Mouse (Mus musculus): ENCODE measurements around the gene Krtap13. TPM values are rescaled to one million over a fixed set of nuclear protein-coding genes. Genes with fewer than 3 reads are reported as not detected.
"Not testable (repeated sequence)": the region's sequence is repeated elsewhere in the genome, so short reads cannot be mapped to it uniquely, and the experiment has no call there.

Krtap13 gene
- not detected in 2 replicates for polyA plus RNA-seq (2015; fragmentation: Nextera tagmentation; extraction: Ambion mirVana)

GRCm38 (mm10) chr16:88751535-88751934 is at the start of gene Krtap13:
Krtap13 (minus strand) TSS chr16:88751635.
- not testable (repeated sequence) for H3K4me3 ChIP-seq; H3K4me2 ChIP-seq; H3K27me3 ChIP-seq (replicated peaks); H3K9me3 ChIP-seq; H3K4me1 ChIP-seq; H3K9ac ChIP-seq; H3K27ac ChIP-seq (replicated peaks); ATAC-seq (ENCODE audit: extremely low read depth, insufficient number of reproducible peaks, low FRiP score, low TSS enrichment); H3K36me3 ChIP-seq
- WGBS, result 74% methylated on average over 3 of the region's 3 CpGs

DNA sequence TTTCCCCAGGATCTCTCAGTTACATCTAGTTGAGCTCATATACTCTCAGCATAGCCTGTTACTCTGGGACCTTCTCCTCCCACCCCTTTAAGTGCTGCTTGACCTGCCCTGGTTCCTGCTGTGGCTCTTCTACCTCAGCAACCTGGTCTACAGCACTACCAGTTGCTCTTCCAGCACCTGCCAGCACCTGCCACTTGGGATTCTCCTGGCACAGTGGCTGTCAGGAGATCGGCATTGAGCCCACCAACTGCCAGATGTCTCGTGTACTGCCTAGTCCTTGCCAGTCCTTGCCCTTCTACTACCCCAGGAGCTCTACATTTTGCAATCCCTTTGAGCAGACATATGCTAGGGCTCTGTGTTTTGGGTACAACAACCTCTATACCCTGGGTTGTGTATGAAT is 35.4 kb upstream of the Krtap13 start:
- Histone ChIP-seq H3K4me1 (no peaks in the 10 kb centered on the region), H3K4me3 (no peak overlapping the region), H3K4me2 (no peak overlapping the region), H3K9me3 (no peaks in the 10 kb centered on the region), H3K36me3 (no peaks in the 10 kb centered on the region), H3K9ac (no peak overlapping the region), H3K27ac (replicated peaks) (no peak overlapping the region), H3K27me3 (replicated peaks) (no peaks in the 10 kb centered on the region)
- no peak for ATAC-seq (ENCODE audit: extremely low read depth, insufficient number of reproducible peaks, low FRiP score, low TSS enrichment)
- WGBS, result 55% methylated on average over 2 of the region's 2 CpGs

DNA sequence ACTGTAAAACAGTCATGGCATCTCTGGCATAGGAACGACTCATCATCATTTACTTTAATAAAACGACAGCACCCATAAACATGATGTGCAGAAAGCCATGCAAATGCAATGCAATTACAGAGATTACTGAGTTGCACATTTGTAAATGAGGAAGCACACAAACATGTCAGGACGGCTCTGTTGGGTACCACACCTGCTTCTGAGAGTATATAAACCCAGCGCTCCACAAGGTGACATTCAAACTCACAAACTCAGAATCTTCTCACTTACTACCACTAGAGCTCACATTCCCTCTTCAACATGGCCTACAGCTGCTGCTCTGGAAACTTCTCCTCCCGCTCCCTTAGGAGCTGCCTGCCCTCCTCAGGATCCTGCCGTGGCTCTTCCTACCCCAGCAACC is 26.2 kb upstream of the Krtap13 start, which contains the start of gene Gm5965:
Gene Gm5965 (plus strand): TSS at position 301 of the 400 bp plus-strand sequence.
- Histone ChIP-seq H3K9me3 (no peaks in the 10 kb centered on the region), H3K9ac (no peak within 1 kb of the TSS), H3K4me2 (no peak within 1 kb of the TSS), H3K36me3 (no peaks in the 10 kb centered on the region), H3K27ac (replicated peaks) (no peak within 1 kb of the TSS), H3K4me1 (no peaks in the 10 kb centered on the region), H3K27me3 (replicated peaks) (no peaks in the 10 kb centered on the region), H3K4me3 (no peak within 1 kb of the TSS)
- no peak for ATAC-seq (ENCODE audit: extremely low read depth, insufficient number of reproducible peaks, low FRiP score, low TSS enrichment)
- 67% methylated on average over 5 of the region's 6 CpGs for WGBS

GRCm38 (mm10) chr16:88774106-88774505 is 22.7 kb upstream of the Krtap13 start, which contains the start of gene 2310057N15Rik:
2310057N15Rik (minus strand) TSS chr16:88774206.
- Histone ChIP-seq H3K4me2 (no peak within 1 kb of the TSS), H3K27me3 (replicated peaks) (no peaks in the 10 kb centered on the region)
- WGBS, result 72% methylated on average over 2 of the region's 2 CpGs

GRCm38 (mm10) chr16:88758547-88758946 is 7.1 kb upstream of the Krtap13 start, which contains the start of gene 2310034C09Rik:
2310034C09Rik (plus strand) TSS chr16:88758847.
- ATAC-seq (ENCODE audit: extremely low read depth, insufficient number of reproducible peaks, low FRiP score, low TSS enrichment); H3K27me3 ChIP-seq (replicated peaks); H3K4me3 ChIP-seq; H3K27ac ChIP-seq (replicated peaks); H3K4me2 ChIP-seq; H3K9ac ChIP-seq; H3K36me3 ChIP-seq; H3K9me3 ChIP-seq; H3K4me1 ChIP-seq: not testable (repeated sequence)
- 80% methylated on average over 3 of the region's 3 CpGs for WGBS

More at GRCm38 (mm10) chr16:88774106-88774505, 22.7 kb upstream of the Krtap13 start, which contains the start of gene 2310057N15Rik:
- Histone ChIP-seq H3K4me3 (no peak within 1 kb of the TSS), H3K36me3 (no peaks in the 10 kb centered on the region), H3K27ac (replicated peaks) (no peak within 1 kb of the TSS), H3K9ac (no peak within 1 kb of the TSS), H3K4me1 (no peaks in the 10 kb centered on the region), H3K9me3 (no peaks in the 10 kb centered on the region)
- no peak for ATAC-seq (ENCODE audit: extremely low read depth, insufficient number of reproducible peaks, low FRiP score, low TSS enrichment)

- no peaks in the 10 kb centered on the region for H3K9me3 ChIP-seq
- H3K9ac ChIP-seq, result no peak overlapping the region
- no peaks in the 10 kb centered on the region for H3K36me3 ChIP-seq
- no peaks in the 10 kb centered on the region for H3K4me1 ChIP-seq
- no peak overlapping the region for H3K4me3 ChIP-seq
- H3K4me2 ChIP-seq, result no peak overlapping the region
- H3K27me3 ChIP-seq (replicated peaks), result no peaks in the 10 kb centered on the region
- ATAC-seq (ENCODE audit: extremely low read depth, insufficient number of reproducible peaks, low FRiP score, low TSS enrichment), result no peak
- no peak overlapping the region for H3K27ac ChIP-seq (replicated peaks)
- 69% methylated on average over 4 of the region's 4 CpGs for WGBS
These were observed 3.5 kb downstream of the Krtap13 start for GRCm38 (mm10) chr16:88747943-88748342.

GRCm38 (mm10) chr16:88744750-88745340 is 6.6 kb downstream of the Krtap13 start:
- H3K4me3 ChIP-seq, result no peak overlapping the region
- no peaks in the 10 kb centered on the region for H3K9me3 ChIP-seq
- no peak overlapping the region for H3K9ac ChIP-seq
- 57% methylated on average over 4 of the region's 4 CpGs for WGBS
- no peak for ATAC-seq (ENCODE audit: extremely low read depth, insufficient number of reproducible peaks, low FRiP score, low TSS enrichment)
- no peaks in the 10 kb centered on the region for H3K36me3 ChIP-seq
- no peak overlapping the region for H3K27ac ChIP-seq (replicated peaks)
- H3K27me3 ChIP-seq (replicated peaks), result no peaks in the 10 kb centered on the region
- no peaks in the 10 kb centered on the region for H3K4me1 ChIP-seq
- no peak overlapping the region for H3K4me2 ChIP-seq

DNA sequence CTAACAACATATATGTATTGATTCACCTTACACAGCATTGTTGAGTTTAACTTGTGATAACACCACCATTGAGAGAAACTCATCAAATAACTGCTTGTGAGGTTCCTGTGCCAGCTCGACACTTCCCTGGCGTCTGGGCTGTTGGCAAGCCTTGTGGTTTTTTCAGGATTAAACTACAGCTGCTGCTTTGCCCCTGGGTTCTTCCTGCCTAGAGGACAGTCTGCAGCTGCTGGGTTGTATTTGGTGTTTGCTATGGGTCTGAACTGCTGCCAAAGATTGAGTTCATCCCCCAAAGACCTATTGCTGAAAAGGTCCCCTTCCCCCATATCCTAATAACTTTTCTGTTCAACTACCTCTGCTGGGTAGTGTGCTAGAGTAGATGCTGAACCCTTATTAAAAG is 16.0 kb downstream of the Krtap13 start:
- H3K4me3 ChIP-seq, result no peak overlapping the region
- no peak overlapping the region for H3K9ac ChIP-seq
- H3K4me2 ChIP-seq, result no peak overlapping the region
- no peaks in the 10 kb centered on the region for H3K4me1 ChIP-seq
- ATAC-seq (ENCODE audit: extremely low read depth, insufficient number of reproducible peaks, low FRiP score, low TSS enrichment), result no peak
- no peaks in the 10 kb centered on the region for H3K9me3 ChIP-seq
- WGBS, result 50% methylated on average over 2 of the region's 2 CpGs
- H3K27me3 ChIP-seq (replicated peaks), result no peaks in the 10 kb centered on the region
- no peak overlapping the region for H3K27ac ChIP-seq (replicated peaks)
- H3K36me3 ChIP-seq, result no peaks in the 10 kb centered on the region

GRCm38 (mm10) chr16:88728812-88729275 is 22.6 kb downstream of the Krtap13 start, which contains the start of gene Krtap13-1:
Krtap13-1 (plus strand) TSS chr16:88728862.
- H3K9me3 ChIP-seq, result no peaks in the 10 kb centered on the region
- no peak within 1 kb of the TSS for H3K9ac ChIP-seq
- H3K36me3 ChIP-seq, result no peaks in the 10 kb centered on the region
- no peak within 1 kb of the TSS for H3K4me3 ChIP-seq
- ATAC-seq (ENCODE audit: extremely low read depth, insufficient number of reproducible peaks, low FRiP score, low TSS enrichment), result no peak
- H3K4me1 ChIP-seq, result no peaks in the 10 kb centered on the region
- H3K4me2 ChIP-seq, result no peak within 1 kb of the TSS
- H3K27me3 ChIP-seq (replicated peaks), result no peaks in the 10 kb centered on the region
- H3K27ac ChIP-seq (replicated peaks), result no peak within 1 kb of the TSS
- 62% methylated on average over 4 of the region's 4 CpGs for WGBS

GRCm38 (mm10) chr16:88720031-88720430 is 31.4 kb downstream of the Krtap13 start:
- Histone ChIP-seq H3K27ac (replicated peaks) (no peak overlapping the region), H3K4me3 (no peak overlapping the region), H3K27me3 (replicated peaks) (no peaks in the 10 kb centered on the region), H3K4me1 (no peaks in the 10 kb centered on the region), H3K36me3 (no peaks in the 10 kb centered on the region), H3K9ac (no peak overlapping the region), H3K4me2 (no peak overlapping the region), H3K9me3 (no peaks in the 10 kb centered on the region)
- no peak for ATAC-seq (ENCODE audit: extremely low read depth, insufficient number of reproducible peaks, low FRiP score, low TSS enrichment)
- 56% methylated on average over 1 of the region's 1 CpGs for WGBS

DNA sequence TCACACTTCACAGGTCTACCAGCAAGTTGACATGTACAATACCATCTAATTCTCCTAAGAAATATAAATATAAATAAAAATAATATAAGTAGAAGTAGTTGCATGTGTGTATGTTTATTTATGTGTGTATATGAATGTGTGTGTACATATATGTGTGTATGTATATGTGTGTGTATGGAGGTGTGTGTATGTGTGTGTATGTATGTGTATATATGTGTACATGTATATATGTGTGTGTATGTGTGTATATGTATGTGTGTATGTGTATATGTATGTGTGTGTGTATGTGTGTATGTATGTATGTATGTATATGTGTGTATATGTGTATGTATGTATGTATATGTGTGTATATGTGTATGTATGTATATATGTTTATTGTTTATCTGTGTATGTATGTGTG is 34.9 kb downstream of the Krtap13 start:
- no peak overlapping the region for H3K4me3 ChIP-seq
- no peak for ATAC-seq (ENCODE audit: extremely low read depth, insufficient number of reproducible peaks, low FRiP score, low TSS enrichment)
- no peak overlapping the region for H3K4me2 ChIP-seq
- H3K9me3 ChIP-seq, result no peaks in the 10 kb centered on the region
- no peaks in the 10 kb centered on the region for H3K27me3 ChIP-seq (replicated peaks)
- no peaks in the 10 kb centered on the region for H3K36me3 ChIP-seq
- H3K9ac ChIP-seq, result no peak overlapping the region
- no peak overlapping the region for H3K27ac ChIP-seq (replicated peaks)
- H3K4me1 ChIP-seq, result no peaks in the 10 kb centered on the region

DNA sequence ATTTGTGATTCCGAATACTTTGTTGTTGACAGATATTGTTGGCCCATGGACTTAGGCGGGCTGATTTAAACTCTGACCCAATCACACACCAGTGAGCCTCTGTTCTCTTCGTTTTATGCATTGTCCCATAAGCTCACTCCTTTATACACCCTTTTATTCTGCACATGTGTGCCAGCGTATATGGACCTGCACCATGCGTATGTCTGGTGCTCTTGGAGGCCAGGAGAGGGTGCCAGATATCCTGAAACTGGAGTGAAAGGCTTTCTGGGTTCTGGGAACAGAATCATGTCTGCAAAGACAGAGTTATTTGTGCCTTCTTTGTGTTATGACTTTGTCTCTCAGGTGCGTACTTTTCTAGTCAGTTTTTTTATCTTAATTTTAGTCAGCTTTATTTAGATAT is 40.2 kb downstream of the Krtap13 start:
- Histone ChIP-seq H3K27me3 (replicated peaks) (no peaks in the 10 kb centered on the region), H3K4me1 (no peaks in the 10 kb centered on the region), H3K9me3 (no peaks in the 10 kb centered on the region), H3K36me3 (no peaks in the 10 kb centered on the region), H3K4me3 (no peak overlapping the region), H3K4me2 (no peak overlapping the region), H3K27ac (replicated peaks) (no peak overlapping the region), H3K9ac (no peak overlapping the region)
- WGBS, result 78% methylated on average over 6 of the region's 6 CpGs
- no peak for ATAC-seq (ENCODE audit: extremely low read depth, insufficient number of reproducible peaks, low FRiP score, low TSS enrichment)

All from heart, embryonic 13.5 days (tissue).